Mouse (Mus musculus): Measurements from ENCODE around the gene Ppp1r15a.
A peak's percentile ranks its signal among the peaks of the same experiment; 100 is the strongest.
"Not testable (repeated sequence)": the region's sequence is repeated elsewhere in the genome, so short reads cannot be mapped to it uniquely, and the experiment has no call there.

Gene Ppp1r15a

GRCm38 (mm10) chr7:45480310-45480709 lies 45.8 kb downstream of the Ppp1r15a start:
- not testable (repeated sequence) for DNase-seq

DNA sequence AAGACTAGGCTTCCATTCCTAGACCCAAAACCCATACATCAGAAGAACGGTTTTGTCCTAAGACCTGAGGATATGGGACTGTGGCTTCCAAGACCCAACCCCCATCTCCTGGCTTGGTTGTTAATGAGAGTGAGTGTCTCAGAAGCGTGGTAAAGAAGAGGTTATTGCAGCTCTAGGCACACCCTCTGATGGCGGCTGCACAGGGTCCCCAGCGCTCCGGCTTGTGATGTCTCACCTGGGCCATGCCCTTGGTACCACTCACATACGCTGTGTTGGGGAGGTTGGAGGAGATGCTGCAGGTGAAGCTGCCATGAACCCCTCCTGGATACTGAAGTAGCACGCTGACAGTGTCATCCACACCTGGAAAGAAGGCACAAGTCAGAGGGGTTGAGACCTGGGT lies 47.3 kb downstream of the Ppp1r15a start:
- no peak for DNase-seq

- peak; percentile 75 for DNase-seq
Observed at GRCm38 (mm10) chr7:45477003-45477402, 49.1 kb downstream of the Ppp1r15a start.

DNA sequence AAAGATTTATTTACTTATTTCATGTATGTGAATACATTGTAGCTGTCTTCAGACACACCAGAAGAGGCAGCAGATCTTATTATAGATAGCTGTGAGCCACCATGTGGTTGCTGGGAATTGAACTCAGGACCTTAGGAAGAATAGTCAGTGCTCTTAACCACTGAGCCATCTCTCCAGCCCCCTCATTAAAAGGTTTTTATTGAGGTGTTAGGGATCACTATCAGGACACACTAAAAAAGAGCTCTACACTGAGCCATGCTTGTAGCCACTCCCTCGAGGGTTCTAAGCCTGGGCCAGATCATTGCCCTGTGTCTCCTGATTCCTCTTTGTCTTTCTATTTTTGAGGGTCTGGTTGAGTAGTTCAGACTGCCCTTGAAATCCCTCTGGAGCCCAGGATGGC lies 49.6 kb downstream of the Ppp1r15a start:
- DNase-seq: no peak

DNA sequence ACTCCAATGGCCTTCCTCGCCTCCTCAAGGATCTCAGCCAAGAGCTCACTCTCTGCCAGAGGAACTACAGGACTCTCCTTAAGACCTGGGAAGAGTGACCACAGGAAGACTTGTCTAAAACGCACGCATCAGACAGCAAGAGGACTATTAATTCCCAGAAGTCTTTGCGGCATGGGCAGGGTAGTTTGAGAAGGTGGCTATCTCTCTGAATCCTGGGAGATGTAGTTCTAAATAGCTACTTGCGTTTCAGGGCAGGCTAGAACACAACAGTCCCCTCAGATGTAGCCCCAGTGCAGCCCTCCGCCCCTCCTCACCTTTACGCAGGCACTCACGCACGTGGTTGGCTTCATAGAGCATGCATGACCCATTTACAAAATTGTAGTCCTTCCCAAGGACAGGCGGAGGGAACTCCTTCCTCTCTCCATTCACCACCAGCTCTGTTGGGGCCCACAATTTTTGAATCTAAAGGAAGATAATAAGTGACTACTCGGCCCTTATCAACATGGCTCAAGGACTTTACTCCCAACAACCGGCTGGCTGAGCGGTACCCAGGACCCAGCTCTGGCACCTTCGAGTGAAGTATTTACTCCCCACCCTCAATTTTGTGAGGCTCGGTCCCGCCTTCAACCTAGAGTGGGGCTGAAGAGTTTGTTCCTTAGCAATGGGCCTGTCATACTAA lies 50.6 kb downstream of the Ppp1r15a start:
- peak; percentile 66 for DNase-seq

All from kidney, postnatal 14 days (tissue).